Mouse (Mus musculus) spleen, postnatal 36 days (tissue): ENCODE data around the gene Wdsub1.
"Not testable (repeated sequence)": the region's sequence is repeated elsewhere in the genome, so short reads cannot be mapped to it uniquely, and the experiment has no call there.

Experiments used
- DNase-seq, 2 experiments: peaks; one replicate each; pipeline ENCODE4 v3.0.0; 2022; ENCODE audit warnings: low spot score in 2 of 2, mixed read lengths in 1 of 2

Wdsub1 gene

DNA sequence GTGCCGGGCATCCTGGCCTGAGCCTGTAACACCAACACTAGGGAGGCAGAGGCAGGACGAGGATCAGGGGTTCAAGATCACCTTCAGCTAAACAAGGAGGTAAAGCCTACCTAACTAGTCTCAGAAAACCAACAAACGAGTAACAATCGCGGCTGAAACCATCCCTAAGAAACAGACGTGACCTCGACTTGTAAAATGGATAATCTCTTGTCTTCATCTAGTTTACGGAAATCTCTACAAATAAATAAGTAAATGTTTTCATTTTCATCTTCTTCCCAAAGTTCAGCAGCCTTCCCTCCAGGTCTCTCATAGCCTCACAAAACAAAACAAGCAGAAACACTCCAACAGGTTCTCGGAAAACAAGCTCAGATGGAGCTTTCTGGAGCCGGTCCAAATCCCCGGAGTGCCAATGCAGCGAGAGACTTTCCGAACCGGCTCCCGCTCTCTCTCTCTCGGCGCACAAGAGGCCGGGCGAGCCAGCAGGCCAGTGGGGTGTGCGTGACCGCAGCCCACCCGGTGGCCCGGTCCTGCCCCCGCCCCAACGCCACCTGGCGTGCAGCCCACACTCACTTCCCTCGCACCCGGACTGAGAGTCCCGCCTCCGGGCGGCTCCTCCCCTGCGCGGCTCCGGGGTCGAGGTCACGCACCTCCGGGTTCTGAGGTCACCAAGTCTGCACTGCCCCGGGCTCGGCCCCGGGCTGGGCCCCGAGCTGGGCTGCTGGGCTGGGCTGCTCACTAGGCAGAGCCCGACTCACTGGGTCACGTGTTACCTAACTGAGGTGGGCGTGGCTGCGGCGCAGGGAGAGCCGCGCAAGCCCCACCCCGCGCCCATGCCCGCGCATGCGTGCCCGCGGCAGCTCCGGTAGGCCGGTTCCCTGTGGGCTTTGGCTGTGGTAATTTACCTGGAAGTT, at the start of gene Wdsub1:
Gene Wdsub1, minus strand, starts transcription at position 761 of the 911 bp plus-strand sequence.
- peak; percentile 93 to 94 for DNase-seq

DNA sequence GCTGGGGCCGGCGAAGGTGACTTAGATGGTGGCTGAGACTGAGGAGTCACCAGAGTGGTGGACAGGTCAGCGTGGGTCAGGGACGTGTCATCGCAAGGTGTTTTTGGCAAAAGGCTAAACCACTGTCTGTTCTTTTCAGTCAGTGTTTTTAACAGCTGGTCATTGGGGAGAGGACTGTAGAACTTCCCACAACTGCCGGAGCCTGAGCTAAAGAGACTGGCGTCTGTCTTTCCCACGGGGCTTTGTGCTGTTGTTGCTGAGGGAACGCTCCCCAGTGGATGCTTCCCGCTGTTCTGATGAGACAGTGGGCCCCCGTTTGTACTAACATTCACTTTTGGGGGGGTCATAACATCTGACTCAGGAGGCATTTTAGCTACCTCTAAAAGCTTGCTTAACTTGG, 31.2 kb upstream of the Wdsub1 start:
- no peak for DNase-seq

DNA sequence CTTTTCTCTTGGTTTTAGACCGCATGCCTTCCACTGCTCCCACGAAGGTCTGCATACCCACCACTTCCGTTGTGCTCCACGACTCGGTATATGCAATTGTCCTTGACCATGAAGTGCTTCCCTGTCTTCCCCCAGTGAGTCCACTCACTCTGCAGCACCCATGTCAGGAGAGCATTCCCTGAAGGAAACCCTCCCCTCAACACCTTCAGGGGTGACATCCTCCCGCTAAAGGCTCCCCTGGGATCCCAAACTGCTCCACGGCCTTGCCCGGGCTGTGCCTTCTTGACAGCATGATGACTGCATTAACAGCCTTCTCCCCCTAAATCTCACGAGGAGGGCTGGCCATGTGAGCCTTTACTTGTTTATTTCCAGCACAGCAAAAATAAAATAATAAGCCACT, 25.7 kb upstream of the Wdsub1 start:
- no peak for DNase-seq

DNA sequence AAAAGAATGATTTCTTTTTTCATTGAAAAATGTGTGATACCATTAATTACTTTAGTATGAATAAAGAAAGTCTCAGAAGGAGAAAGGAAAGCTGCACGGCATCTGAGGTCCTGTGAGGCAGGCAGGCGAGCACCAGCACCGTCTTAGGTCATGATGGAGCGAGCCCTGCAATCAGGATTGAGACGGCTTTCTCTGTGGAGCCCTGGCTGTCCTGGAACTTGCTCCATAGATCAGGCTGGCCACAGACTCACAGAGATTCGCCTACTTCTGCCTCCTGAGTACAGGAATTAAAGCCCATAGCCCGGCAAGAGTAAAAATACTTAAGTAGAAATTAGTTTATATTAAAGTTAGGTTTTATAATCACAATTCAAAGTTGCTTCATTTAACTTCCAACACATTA, 21.6 kb upstream of the Wdsub1 start:
- no peak for DNase-seq

DNA sequence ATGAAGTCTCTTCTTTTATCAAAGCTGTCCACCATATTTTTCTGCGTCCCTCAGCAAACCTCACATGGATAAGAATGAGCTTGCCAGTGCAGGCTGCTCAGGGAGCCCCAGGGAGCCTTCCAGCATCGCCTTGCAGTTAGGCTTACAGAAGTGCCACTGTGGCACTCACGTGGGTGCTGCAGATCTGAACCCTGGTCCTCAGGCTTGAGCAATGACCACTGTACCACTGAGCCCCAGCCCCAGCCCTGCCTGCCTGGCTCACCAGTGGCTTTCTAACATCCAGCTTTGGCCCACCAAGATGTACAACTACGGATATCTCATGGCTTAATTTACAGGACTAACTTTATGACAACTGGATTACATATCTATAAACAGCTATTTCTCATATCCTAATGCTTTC, 16.3 kb upstream of the Wdsub1 start:
- no peak for DNase-seq

DNA sequence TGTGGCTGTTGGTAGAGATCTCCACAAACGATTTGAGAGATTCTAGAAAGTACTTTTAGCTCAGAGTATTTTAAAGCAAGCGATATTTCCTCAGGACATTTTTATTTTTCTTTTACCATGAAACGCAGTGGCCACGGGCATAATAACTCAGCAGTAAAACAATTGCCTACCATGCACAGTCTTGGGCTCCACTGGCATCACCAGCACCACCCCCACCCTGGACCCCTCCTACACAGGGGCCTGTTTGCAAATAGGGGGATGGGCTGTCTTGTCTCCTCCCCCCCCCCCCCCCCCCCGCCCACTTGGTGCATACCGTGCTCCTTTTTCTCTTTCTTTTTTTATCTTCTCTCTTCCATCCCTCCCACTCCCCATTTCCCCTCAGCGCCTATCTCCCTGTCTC, 15.7 kb upstream of the Wdsub1 start:
- no peak for DNase-seq

DNA sequence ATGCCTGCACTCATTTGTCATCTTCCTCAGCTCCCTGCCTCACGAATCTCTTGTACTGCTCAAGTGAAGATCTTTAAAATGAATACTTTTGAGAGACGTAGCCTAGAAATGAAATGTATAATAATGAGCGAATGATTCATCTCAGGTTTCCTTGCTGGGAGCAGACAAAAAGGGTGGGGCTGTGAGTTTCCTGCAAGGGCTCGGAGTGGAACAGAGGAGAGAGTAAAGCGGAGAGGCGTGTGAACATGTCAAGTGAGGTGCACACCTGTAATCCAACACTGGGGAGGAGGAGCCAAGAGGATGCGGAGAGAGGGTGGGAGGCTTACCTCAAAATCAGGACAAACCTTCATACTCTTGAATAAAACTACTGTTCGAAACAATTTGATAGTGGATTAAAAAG, 14.4 kb upstream of the Wdsub1 start:
- DNase-seq = no peak

DNA sequence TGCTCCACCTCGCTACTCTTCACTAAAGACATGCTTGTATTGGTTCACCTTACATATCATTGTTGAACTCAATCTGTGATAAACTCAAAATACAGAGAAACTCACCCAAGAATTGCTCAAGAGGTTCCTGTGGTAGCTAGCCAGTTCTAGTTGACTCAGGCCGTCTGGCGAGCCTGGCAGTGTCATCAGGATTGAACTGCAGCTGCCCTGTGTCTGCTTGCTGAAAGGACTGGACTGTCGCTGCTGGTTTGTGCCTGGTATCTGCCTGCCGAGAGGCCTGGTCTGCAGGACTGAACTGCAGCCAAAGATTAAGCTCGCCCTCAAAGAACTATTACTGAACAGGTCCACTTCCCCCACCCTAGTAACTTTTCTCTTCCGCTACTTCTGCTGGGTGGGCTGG, 14.0 kb upstream of the Wdsub1 start:
- DNase-seq = no peak

DNA sequence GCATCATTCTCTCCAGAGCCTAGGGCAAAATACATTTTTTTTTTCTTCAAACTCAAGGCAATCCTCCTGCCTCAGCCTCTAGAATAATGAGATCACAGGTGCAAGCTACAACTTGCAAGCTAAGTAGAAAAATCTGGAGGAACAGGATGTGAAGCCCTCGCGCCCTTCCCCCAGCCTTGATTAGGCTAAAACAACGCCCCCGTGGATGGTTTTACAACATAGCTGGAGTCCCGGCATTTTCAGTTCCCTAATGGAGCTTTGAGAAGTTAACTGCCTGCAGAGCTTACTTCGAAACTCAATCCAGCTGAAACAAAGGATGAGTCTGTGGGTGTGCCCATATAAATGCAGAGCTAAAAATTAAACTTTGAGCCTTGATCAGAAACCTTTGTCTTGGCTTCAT, 7.3 kb upstream of the Wdsub1 start:
- peak in 1 of 2 experiments; percentile 24 for DNase-seq

DNA sequence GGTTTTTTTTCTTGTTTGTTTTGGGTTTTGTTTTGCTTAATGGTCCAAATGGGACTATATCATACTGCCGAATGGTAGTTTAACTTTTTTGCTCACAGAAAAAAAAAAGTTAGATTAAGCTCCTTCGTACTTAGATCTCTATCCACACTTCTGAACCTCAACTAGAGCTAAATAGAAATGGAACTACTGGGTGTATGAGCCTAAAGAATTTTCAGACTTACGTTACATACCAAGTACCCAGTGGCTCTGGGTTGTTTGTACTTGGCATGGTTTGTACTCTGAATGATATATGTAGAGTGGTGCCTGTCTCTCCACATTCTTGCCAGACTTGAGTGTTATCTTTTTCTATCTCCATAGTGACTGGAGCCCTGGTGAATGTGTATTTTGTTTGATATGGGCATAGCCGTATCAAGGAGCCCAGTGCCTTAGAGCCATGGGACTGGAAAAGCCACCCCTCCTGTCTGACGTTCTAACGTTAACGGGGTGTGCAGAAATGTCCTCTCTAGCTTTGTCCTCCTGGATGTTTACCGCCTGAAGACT, 421 bp upstream of the Wdsub1 start:
- DNase-seq = peak in 1 of 2 experiments; percentile 22

DNA sequence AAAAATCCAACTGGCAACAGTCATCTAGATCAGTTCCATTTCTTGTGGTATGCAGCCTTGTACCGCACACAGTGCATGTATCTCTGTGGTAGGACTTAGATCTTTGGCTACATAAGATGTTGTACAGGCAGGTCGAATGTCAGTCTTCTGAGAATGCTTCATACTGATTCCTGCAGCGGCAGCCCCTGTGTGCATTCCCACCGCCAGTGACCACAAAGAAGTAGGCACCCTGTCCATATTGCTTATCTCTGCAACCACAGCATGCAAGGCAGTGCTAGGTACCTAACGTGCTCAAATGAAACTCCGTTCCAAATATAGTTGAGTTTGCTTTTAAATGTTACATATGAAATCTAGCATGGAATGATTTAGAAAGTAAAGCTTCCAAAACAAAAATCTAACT, 987 bp downstream of the Wdsub1 start:
- DNase-seq = peak in 1 of 2 experiments; percentile 9

DNA sequence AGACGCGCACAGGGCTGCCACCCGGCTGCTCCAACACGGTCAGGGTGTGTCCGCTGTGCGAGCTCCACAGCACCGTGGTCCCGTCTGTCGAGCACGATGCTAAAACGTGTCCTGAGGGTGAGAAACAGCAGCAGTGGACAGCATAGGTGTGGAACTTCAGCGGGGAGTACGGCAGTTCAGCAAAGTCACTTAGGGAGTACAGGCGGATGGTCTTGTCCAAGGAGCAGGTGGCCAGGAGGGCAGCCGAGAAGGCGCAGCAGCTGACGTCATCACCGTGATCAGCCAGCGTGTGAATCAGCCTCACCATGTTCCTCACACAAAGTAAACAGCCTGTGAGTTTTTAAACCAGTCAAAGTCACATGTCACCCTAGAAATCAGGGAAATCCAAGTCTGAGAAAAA, 4.2 kb downstream of the Wdsub1 start:
- DNase-seq = no peak

DNA sequence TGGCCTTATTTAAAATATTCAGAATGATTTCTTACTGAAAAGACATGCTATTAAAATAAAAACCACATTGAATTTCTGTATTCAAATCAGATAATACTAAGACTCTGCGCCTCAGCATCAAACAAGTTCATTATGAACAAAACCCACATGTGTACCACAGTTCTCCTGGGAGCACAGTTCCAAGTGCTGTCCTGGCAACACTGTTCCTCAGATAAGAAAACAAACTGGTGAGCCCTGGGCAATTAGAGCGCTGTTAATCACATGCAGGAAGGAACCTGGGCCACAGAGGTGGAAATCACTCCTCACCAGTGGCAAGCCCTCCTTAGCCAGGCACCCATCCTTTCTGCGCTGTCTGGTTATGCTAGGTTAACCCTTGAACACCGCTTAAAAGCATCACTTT, 5.1 kb downstream of the Wdsub1 start:
- DNase-seq = no peak

DNA sequence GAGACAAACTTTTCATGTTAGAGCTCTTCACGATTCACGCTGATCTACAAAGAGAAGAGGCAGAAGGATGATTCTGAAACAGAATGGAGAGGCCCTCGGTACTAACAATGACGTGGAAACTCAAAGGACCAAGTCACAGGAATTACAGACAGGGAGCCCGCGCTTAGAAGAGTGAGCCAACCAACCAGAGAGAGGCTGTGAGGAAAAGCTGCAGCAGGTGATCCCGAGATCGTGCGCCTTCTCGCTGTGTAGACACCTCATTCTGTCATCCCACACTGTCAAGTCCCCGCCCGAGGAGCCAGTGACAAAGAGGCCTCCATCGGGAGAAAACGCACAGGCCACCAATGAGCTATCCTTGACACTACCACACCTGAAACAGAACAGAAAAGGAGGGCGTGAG, 5.9 kb downstream of the Wdsub1 start:
- no peak for DNase-seq

DNA sequence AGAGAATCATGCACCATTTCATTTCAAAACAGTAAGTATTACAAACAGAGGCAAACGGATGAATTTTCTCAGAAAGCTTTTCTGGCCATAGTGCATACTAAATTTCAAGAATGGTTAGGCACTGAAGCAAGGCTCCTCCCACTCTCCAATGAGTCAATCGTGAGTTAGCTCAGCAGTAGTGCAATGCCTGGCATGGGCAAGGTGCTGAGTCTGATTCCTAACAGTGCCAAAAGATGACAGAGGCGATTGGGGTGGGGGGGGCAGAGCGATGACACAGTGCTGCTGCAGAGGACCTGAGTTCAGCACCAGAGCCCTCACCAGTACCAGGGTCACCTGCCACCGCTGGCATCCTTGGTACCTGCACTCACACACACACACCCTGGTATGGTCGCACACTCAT, 11.9 kb downstream of the Wdsub1 start:
- no peak for DNase-seq

DNA sequence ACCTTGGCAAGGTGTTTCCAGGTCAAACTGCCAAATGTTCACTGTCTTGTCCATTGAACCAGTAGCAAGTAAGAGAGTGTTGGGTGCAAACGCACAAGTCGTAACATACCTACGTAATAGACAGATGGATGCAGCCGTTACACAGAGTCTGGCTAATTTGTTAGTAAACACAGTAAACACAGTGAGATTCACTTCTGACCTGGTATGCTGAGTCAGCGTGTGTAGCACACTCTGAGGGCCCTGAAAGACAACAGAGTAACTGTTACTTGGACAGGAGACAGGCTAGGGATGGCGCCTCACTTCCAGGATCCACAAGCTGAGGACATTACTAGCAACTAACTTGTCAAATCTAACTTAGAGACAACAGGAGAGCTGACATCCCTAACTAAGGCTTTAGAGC, 19.8 kb downstream of the Wdsub1 start:
- no peak for DNase-seq

DNA sequence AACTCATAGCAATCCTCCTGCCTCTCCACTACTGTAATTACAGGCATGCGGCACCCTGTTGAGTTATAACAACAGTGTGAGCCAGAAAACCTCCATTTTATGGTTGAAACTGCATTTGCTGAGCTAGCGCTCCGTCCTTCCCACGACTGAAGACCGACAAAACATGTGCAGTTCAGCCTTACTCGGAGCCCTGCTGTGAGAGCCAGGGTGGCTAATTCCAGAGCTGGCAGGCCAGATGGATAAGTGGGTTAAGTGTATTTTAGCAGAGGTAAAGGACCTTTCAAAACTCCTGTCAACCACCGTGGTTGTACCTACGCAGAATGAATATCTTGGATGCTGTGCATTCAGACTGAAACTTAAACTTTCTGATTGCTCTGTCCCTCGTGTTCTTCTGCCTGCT, 28.0 kb downstream of the Wdsub1 start:
- DNase-seq = no peak

DNA sequence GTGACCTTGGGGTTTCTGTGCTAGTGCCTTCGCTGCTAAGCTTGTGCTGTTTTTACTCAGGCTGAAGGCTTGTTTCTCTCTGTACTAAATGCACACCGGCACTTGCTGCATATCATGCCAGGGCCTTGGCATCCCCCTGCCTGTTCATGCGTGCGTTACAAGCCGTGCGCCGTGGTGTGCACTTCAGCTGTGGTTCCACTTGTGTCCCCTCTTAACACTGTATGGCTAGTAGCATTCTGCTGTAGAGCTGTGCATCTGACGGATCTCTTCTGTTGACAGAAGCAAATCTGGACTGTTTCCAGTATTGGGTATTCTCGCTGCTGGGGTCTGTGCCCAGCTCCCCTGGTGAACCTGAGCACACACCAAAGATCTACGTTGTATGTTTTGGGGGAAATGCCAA, 28.8 kb downstream of the Wdsub1 start:
- DNase-seq = no peak

DNA sequence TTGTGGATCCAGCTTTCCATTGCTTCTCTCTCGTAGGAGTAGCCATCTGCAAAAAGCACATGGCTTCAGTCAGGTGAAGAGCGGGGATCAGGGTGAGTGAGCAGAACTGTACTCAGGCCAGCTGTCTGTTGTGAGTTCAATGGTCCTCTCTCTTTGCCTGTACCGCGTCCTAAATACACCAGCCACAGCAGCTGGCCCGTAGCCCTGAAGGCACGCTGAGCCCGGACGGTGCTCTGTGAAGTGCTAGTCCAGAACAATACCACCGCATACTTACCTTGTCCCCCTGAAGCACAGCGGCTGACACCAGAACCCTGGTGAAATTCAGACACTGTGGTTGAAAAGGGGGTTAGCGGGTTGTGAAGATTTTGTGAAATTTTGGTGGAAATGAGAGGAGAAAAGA, 29.5 kb downstream of the Wdsub1 start:
- DNase-seq = no peak

DNA sequence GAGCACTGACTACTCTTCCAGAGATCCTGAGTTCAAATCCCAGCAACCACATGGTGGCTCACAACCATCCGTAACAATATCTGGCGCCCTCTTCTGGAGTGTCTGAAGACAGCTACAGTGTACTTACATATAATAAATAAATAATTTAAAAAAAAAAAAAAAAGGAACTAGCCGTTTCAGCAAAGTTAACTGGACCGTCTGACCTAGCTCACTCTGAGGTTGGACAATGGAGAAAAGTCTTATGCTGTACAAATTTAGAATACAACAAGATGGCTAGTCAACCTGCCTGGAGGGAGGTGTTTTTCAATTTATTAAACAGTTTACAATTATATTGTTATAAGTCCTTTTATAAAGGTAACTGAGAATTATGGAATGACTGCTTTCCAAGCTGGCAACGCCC, 30.5 kb downstream of the Wdsub1 start:
- DNase-seq = not testable (repeated sequence)

DNA sequence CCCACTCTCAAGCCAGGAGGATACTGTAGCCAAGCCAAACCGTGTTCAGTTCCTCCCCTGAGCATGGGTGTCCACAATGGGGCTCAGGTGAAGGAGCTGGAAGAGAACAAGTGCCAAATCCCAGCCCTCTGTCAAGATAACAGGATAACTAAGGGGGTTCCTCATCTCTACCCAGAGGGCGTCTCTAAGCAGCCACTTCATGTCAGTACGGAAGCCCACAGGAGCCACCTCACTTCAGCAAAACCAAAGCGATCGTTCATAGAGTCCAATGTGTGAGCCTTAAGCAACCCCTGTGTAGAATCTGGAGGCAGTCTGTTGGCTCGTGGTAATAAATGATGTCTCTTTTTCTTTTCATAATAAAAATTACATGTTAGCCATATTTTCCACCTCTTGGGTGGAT, 38.5 kb downstream of the Wdsub1 start:
- no peak for DNase-seq

DNA sequence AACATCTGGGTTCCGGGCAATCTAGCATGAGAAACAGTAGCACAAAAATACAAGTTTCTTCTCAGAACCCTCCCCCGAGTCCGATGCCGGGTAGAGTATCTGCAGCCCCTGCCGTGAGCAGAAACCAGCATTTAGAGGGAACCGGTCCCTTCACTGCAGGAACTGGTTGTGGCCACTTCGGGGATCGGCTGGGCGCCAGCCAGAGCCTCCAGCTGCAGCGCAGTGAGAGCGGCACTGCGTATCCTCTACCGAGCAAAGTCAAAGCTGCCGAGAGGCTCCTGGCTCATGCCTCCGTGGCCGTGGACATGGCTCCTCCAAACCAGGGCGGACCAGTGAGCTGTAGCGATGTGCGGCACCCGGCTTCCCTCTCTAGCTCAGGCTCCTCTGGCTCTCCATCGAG, 39.2 kb downstream of the Wdsub1 start:
- DNase-seq = no peak

DNA sequence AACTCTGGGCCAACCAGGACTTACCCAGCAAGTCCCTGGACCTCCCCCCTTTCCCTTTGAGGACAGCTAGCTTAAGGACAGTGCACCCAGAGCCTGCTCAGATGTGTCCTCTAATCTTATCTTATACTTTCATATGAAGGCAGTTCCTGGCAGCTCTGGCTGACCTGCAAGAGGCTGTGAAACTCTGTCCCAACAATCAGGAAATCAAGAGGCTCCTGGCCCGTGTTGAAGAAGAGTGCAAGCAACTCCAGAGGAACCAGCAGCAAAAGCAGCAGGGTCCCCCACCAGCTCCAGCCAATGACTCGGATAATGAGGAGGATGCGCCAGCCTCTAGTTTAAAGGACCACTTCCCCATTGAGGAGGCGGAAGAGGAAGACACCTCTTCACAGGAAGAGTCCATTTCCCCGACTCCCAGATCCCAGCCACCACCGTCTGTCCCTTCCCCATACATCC, 39.8 kb downstream of the Wdsub1 start:
- no peak for DNase-seq
